Mouse (Mus musculus) heart, postnatal 0 days (tissue): ENCODE data around the gene Mtif3.

ENCODE experiments used
- CTCF ChIP-seq: IDR thresholded peaks from 2 replicates; pipeline ENCODE4 v1.5.1; 2016; ENCODE audit warnings: antibody characterized with exemption, control low read depth, low read depth
- EP300 ChIP-seq: IDR thresholded peaks from 2 replicates; pipeline ENCODE4 v1.6.1; 2016; ENCODE audit warnings: antibody characterized with exemption, low read depth

DNA sequence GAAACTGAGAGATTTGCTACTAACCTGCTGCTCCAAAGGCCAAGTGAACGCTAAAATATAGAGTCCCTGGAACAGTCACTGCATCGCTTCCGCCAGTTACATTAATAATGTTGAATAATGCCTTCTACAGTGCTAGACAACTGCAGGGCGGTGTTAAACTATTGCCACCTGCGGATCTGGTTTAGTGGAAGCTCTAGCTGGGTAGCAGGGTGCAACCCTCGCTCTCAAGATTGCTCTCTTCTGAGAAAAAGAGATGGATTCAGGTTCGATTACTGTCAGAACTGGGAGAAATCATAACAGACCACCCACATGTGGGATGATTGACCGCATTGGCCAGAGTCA is 308 bp upstream of the Mtif3 start:
- no peak for TF ChIP-seq CTCF
- no peak for TF ChIP-seq EP300
